Mouse (Mus musculus): Measurements from ENCODE around the gene Fcho1.

The Fcho1 gene

DNA sequence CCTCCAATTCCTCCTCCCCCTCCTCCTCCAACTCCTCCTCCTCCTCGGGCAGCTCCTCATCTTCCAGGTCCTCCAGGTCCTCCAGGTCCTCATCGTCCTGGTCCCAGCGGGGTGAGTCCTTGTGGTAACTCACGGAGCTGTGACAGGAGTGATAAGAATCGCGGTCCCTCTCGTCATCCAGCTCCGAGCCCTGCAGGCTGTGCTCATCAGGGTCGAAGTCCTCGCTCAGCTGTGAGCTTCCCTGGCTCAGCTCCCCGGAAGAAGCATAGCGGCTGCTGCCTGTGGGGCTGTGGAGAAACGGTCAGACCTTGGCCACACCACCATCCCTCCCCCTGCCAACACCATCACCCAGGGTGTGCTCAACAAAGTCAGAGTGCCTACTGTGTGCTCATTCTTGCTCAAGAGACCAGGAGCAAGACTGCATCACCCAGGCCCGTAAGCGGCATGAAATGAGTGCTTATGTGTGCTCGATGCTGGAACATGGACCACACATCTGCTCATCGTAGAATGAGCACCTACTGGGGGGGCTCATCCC is 66.9 kb downstream of the Fcho1 start:
- no peak for DNase-seq

All from B cell, adult 2 months (primary cell).